Mouse (Mus musculus): ENCODE measurements around the gene Pax6.

Pax6 gene

GRCm38 (mm10) chr2:105671798-105672595, 3.3 kb downstream of the Pax6 start:
- DNase-seq, result no peak

- DNase-seq, result no peak
Measured at GRCm38 (mm10) chr2:105672596-105672960, 3.9 kb downstream of the Pax6 start.

GRCm38 (mm10) chr2:105673054-105673453, 4.4 kb downstream of the Pax6 start:
- DNase-seq, result no peak

GRCm38 (mm10) chr2:105673631-105674060, 4.9 kb downstream of the Pax6 start:
- DNase-seq, result no peak

- DNase-seq, result peak; percentile 61
Measured at GRCm38 (mm10) chr2:105674061-105674874, 5.6 kb downstream of the Pax6 start.

- peak; percentile 36 for DNase-seq
Measured at GRCm38 (mm10) chr2:105674875-105675729, 6.4 kb downstream of the Pax6 start.

- DNase-seq, result no peak
Measured at GRCm38 (mm10) chr2:105675730-105676079, 7.0 kb downstream of the Pax6 start.

- DNase-seq, result peak; percentile 40
Measured at GRCm38 (mm10) chr2:105676080-105676908, 7.6 kb downstream of the Pax6 start.

- no peak for DNase-seq
Measured at GRCm38 (mm10) chr2:105676909-105677433, 8.3 kb downstream of the Pax6 start.

- no peak for DNase-seq
Measured at GRCm38 (mm10) chr2:105677434-105678105, 8.9 kb downstream of the Pax6 start.

- DNase-seq, result no peak
Measured at GRCm38 (mm10) chr2:105678306-105678705, 9.6 kb downstream of the Pax6 start.

- DNase-seq, result no peak
Measured at GRCm38 (mm10) chr2:105678880-105679321, 10.2 kb downstream of the Pax6 start.

- no peak for DNase-seq
Measured at GRCm38 (mm10) chr2:105679331-105679730, 10.6 kb downstream of the Pax6 start.

- no peak for DNase-seq
Measured at GRCm38 (mm10) chr2:105680146-105680998, 11.7 kb downstream of the Pax6 start.

- no peak for DNase-seq
Measured at GRCm38 (mm10) chr2:105680999-105681710, 12.5 kb downstream of the Pax6 start.

GRCm38 (mm10) chr2:105682011-105682501, 13.4 kb downstream of the Pax6 start:
- DNase-seq, result no peak

GRCm38 (mm10) chr2:105682634-105683351, 14.1 kb downstream of the Pax6 start:
- DNase-seq, result no peak

- no peak for DNase-seq
Measured at GRCm38 (mm10) chr2:105683771-105684410, 15.2 kb downstream of the Pax6 start.
